Mouse (Mus musculus) MEL (cell line): ENCODE results near the gene Il11ra1.

Source experiments
- CTCF ChIP-seq, 3 experiments: IDR thresholded peaks in 2 of 3; conservative IDR thresholded peaks in 1 of 3; 2 replicates each; pipeline ENCODE4 v1.5.1; 2011 to 2012; ENCODE audit warnings: low read length in 3 of 3, low read depth in 2 of 3, mild to moderate bottlenecking in 2 of 3, improper control_type of control experiment in 1 of 3, inconsistent platforms in 1 of 3, mixed read lengths in 1 of 3, moderate library complexity in 1 of 3; ENCODE audit not compliant: control insufficient read depth in 1 of 3, insufficient read depth in 1 of 3, poor library complexity in 1 of 3, severe bottlenecking in 1 of 3
- POLR2A ChIP-seq, 2 experiments: IDR thresholded peaks; 2 replicates each; pipeline ENCODE4 v1.6.1; 2011 to 2012; ENCODE audit warnings: low read length in 2 of 2, mild to moderate bottlenecking in 2 of 2, control low read depth in 1 of 2, improper control_type of control experiment in 1 of 2, low read depth in 1 of 2, moderate library complexity in 1 of 2; ENCODE audit not compliant: control insufficient read depth in 1 of 2, insufficient read depth in 1 of 2, poor library complexity in 1 of 2

DNA sequence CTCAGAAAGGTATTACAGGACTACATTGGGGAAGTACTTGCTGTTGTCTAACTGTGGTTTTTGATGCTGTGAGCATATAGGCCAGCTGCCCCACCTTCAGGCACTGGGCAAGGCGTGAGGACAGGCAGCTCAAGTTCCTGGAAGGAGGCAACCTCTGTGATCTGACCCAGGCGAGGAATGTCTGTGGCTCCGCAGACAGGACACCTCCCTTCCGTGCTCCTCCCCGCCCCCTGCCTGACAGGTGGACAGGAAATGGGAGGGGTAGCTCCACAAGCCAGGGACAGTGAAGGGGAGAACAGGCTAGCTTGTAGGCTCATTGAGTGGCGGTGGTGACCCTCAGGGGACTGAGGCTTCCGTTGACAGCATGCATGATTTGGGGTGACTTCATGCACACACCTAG, 35.3 kb upstream of the Il11ra1 start:
- TF ChIP-seq POLR2A (IDR thresholded peaks at IDR 0.05; ENCODE audit: control insufficient read depth in 1 of 2, insufficient read depth in 1 of 2, low read depth in 1 of 2, low read length in 2 of 2, poor library complexity in 1 of 2) = no peak
- no peak for TF ChIP-seq CTCF (IDR thresholded peaks at IDR 0.05 in 2 of 3, conservative IDR thresholded peaks at IDR 0.05 in 1 of 3; ENCODE audit: control insufficient read depth in 1 of 3, insufficient read depth in 1 of 3, low read depth in 2 of 3, low read length in 3 of 3, poor library complexity in 1 of 3, severe bottlenecking in 1 of 3)
